Mouse (Mus musculus) myocyte (in vitro differentiated cells): ENCODE results near the gene Vmn2r34. TPM values are rescaled to one million over a fixed set of nuclear protein-coding genes. Genes with fewer than 3 reads are reported as not detected.
"Not testable (repeated sequence)": the region's sequence is repeated elsewhere in the genome, so short reads cannot be mapped to it uniquely, and the experiment has no call there.

Source experiments
- H3K27me3 ChIP-seq: one replicate; pipeline ENCODE4 v1.6.1; 2011; ENCODE audit not compliant: control insufficient read depth, insufficient read depth, insufficient read length
- H3K36me3 ChIP-seq: one replicate; pipeline ENCODE4 v1.6.1; 2011; ENCODE audit not compliant: control insufficient read depth, insufficient read depth
- H3K4me2 ChIP-seq: one replicate; pipeline ENCODE4 v1.6.1; 2011; ENCODE audit warnings: low read depth, control low read depth
- H3K4me3 ChIP-seq: one replicate; pipeline ENCODE4 v1.5.1; 2011; ENCODE audit warnings: mild to moderate bottlenecking, control low read depth, moderate library complexity
- H3K79me2 ChIP-seq: one replicate; pipeline ENCODE4 v1.6.1; 2011; ENCODE audit not compliant: control insufficient read depth, insufficient read depth
- H3ac ChIP-seq: one replicate; pipeline ENCODE4 v1.6.1; 2011; ENCODE audit not compliant: control insufficient read depth, insufficient read length
- polyA plus RNA-seq: library from polyadenylated mRNA; unstranded; fragments of >200 nt; fragmentation: generic; extraction: Trizol; gene quantifications from one replicate; pipeline ENCODE4 v1.2.1, GENCODE M21; 2012; ENCODE audit warnings: missing spikeins

Vmn2r34 gene
- not detected for polyA plus RNA-seq

DNA sequence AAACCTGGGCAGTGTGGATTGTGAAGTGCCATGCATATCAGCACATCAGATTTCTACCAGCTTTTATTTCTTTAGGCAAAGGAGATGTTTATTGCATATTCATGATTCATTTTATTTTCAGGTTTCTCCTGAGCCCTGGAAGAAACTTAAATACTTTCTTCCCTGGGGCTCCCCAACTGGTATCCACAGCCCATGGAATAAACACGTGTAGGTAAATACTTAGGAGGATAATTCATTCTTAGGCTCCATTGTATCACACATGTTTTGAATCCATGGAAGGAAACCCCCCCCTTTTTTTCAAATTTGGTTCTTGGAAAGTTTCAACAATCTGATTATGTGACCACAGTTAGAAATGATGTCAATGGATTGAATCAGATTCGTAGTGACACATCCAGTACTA lies at the start of gene Vmn2r34:
Gene Vmn2r34, minus strand, starts transcription at position 101 of the 400 bp plus-strand sequence.
- not testable (repeated sequence) for H3K4me2 ChIP-seq, H3K79me2 ChIP-seq, H3K36me3 ChIP-seq, H3K4me3 ChIP-seq, H3ac ChIP-seq, H3K27me3 ChIP-seq

DNA sequence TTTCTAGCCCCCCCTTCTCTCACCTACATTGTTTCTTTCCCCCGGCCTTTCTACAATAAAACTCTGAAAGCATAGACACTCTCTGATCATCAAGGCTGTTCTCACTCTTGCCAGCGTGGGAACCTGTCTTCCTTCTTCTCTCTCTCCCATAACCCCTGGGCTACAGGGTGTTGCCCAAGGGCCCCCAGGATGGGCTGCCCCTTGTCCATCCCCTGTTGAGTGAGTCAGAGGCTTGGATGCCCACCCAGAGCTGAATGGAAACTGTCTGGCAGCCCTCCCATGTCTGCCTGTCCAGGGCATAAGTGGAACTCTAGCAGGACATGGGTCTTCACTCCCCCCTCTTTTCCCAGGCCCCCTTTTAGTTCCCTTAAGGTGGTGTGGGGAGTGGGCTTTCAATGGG lies 15.3 kb downstream of the Vmn2r34 start:
- not testable (repeated sequence) for H3ac ChIP-seq

More for the DNA sequence above, 15.3 kb downstream of the Vmn2r34 start:
- not testable (repeated sequence) for H3K4me2 ChIP-seq, H3K79me2 ChIP-seq, H3K27me3 ChIP-seq, H3K36me3 ChIP-seq, H3K4me3 ChIP-seq

Other genes with a start within 250 kb of the Vmn2r34 start
- gene Vmn2r32, start 209.5 kb downstream of the Vmn2r34 start, polyA plus RNA-seq: not detected
- gene Vmn2r33, start 122.7 kb downstream of the Vmn2r34 start, polyA plus RNA-seq: not detected
- not detected for gene Vmn2r35, start 130.4 kb upstream of the Vmn2r34 start, polyA plus RNA-seq
- not detected for gene Vmn2r36, start 213.0 kb upstream of the Vmn2r34 start, polyA plus RNA-seq